Mouse (Mus musculus): ENCODE data around the gene Tnfsf4.
A peak's percentile ranks its signal among the peaks of the same experiment; 100 is the strongest.

Gene Tnfsf4

GRCm38 (mm10) chr1:161452250-161452649 is 57.0 kb downstream of the Tnfsf4 start:
- no peak for DNase-seq (ENCODE audit: inconsistent ontology term)

DNA sequence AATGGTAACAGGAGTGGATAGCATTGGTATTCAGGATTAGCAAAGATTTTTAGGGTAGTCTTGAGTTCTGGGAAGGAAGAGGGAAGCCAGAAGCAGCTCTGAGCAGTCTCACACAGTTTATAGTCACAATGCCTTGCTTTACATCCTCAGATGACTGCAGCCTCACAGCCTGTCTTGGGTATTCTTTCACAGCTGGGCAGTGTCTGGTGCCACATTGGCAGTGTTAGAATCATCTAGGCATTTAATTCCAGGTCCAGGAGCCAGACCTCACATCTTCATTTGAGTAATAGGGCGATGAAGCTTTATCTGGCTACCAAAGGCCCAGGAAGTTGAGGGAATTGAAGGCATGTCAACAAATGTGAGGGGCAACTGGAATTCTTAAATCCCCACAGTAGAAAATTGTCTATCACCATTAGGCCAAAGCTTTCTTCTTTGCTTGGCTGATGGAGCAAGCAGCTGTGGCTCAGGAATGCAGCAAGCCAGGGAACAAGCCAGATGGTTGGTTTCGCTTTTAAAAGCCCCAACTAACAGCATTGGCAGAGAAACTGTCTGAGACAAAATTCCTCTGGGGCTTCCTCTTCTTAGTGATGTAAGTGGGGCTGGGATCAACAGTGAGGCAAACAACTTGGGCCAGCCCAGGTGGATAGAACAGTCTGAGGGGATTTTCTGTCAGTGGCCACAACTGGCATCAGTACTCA is 68.3 kb downstream of the Tnfsf4 start:
- peak; percentile 83 for DNase-seq (ENCODE audit: inconsistent ontology term)
